Comparison of ENCODE assay signal across 8 mouse cellular contexts in genomic region chr5:67426478-67427442, GRCm38 (mm10). TPM values are rescaled to one million over a fixed set of nuclear protein-coding genes. Genes with fewer than 3 reads are reported as not detected.
DNase-seq lines count a peak whose midpoint lies in the region; ATAC-seq and TF ChIP-seq lines count a peak whose summit lies in the region.

No protein-coding gene starts in this region.

- peak overlapping the region; percentile 88 for H3K4me2 ChIP-seq in liver, embryonic 11.5 days
- peak overlapping the region; percentile 67 for H3K4me2 ChIP-seq in neural tube, embryonic 14.5 days (ENCODE audit: low read depth, low read length)

- no peak for TF ChIP-seq CTCF in cerebellum, adult 2 months (IDR thresholded peaks at IDR 0.05; ENCODE audit: borderline replicate concordance, insufficient read depth, low read depth, low read length)

- H3K4me1 ChIP-seq in cerebellum, adult 2 months (ENCODE audit: control insufficient read depth, insufficient read depth, low read length), result no peaks in the 10 kb centered on the region
- no peaks in the 10 kb centered on the region; the same call in 1 of the 2 replicates for H3K4me1 ChIP-seq in liver, embryonic 11.5 days (replicated peaks; ENCODE audit: control insufficient read depth, insufficient read depth, low read length)
- H3K4me1 ChIP-seq in neural tube, embryonic 14.5 days (ENCODE audit: control insufficient read depth, insufficient read depth, low read length), result peaks cover 24% of the 10 kb centered on the region

- TF ChIP-seq POLR2A in cerebellum, adult 2 months (IDR thresholded peaks at IDR 0.05; ENCODE audit: borderline replicate concordance, insufficient read depth, low read length), result no peak

- no peak overlapping the region for H3K27ac ChIP-seq in cerebellum, adult 2 months (ENCODE audit: insufficient read depth, low read length)
- no peak overlapping the region for H3K27ac ChIP-seq in liver, embryonic 11.5 days (ENCODE audit: low read depth, low read length)
- peak overlapping the region; percentile 66 for H3K27ac ChIP-seq in neural tube, embryonic 14.5 days (ENCODE audit: low read depth, low read length)

- intact Hi-C loops in heart, postnatal 25 days (cut with DNase I), result no loop called here

- ATAC-seq in liver, embryonic 11.5 days (replicated peaks; ENCODE audit: low FRiP score), result peak; percentile 22; the same call in 1 of the 2 replicates
- ATAC-seq in neural tube, embryonic 14.5 days (ENCODE audit: low read depth), result peak; percentile 50

- DNase-seq in cerebellum, adult 2 months, result peak in 1 of 2 experiments; percentile 12
- no peak for DNase-seq in cerebellum, postnatal 36 days
- peak; percentile 25 for DNase-seq in CD4-positive helper T cell, adult 2 months (ENCODE audit: low read depth, low spot score)
- DNase-seq in embryo, embryonic 9.5 days (ENCODE audit: extremely low spot score), result peak; percentile 48
- DNase-seq in heart, postnatal 25 days (ENCODE audit: low spot score), result peak; percentile 4
- DNase-seq in liver, embryonic 11.5 days (ENCODE audit: low spot score), result peak; percentile 55
- no peak for DNase-seq in c-Kit-positive CD71-positive TER-119-positive erythroid progenitor cells, embryonic 14.5 days (ENCODE audit: low spot score)

- H3K27me3 ChIP-seq in cerebellum, adult 2 months (ENCODE audit: control insufficient read depth, insufficient read depth, low read length), result no peaks in the 10 kb centered on the region; the same call in 1 of the 2 replicates
- peaks cover 15% of the 10 kb centered on the region for H3K27me3 ChIP-seq in liver, embryonic 11.5 days (replicated peaks; ENCODE audit: control insufficient read depth, insufficient read depth, low read length)
- 0 out of 2 replicates have a peak, but pooled peaks cover 3% of the 10 kb centered on the region for H3K27me3 ChIP-seq in neural tube, embryonic 14.5 days (ENCODE audit: control insufficient read depth, insufficient read depth, low read length)

- no peaks in the 10 kb centered on the region for H3K36me3 ChIP-seq in liver, embryonic 11.5 days (ENCODE audit: control insufficient read depth, insufficient read depth, low read length)
- no peaks in the 10 kb centered on the region for H3K36me3 ChIP-seq in neural tube, embryonic 14.5 days (ENCODE audit: control insufficient read depth, insufficient read depth, low read length)

- H3K9ac ChIP-seq in liver, embryonic 11.5 days (ENCODE audit: low read depth, low read length), result peak overlapping the region; percentile 64
- peak overlapping the region; percentile 82 for H3K9ac ChIP-seq in neural tube, embryonic 14.5 days (replicated peaks; ENCODE audit: low read depth, low read length)

- WGBS in cerebellum, adult 2 months, result 2% methylated on average over 108 of the region's 121 CpGs
- 1% methylated on average over 85 of the region's 121 CpGs for WGBS in liver, embryonic 11.5 days
- WGBS in neural tube, embryonic 14.5 days, result 1% methylated on average over 49 of the region's 121 CpGs

- H3K4me3 ChIP-seq in cerebellum, adult 2 months (replicated peaks; ENCODE audit: insufficient read depth, low read depth, low read length), result peak overlapping the region; percentile 56
- H3K4me3 ChIP-seq in liver, embryonic 11.5 days (ENCODE audit: low read depth, low read length), result peak overlapping the region; percentile 73
- H3K4me3 ChIP-seq in neural tube, embryonic 14.5 days (ENCODE audit: low read depth, low read length), result peak overlapping the region; percentile 66

- no peaks in the 10 kb centered on the region for H3K9me3 ChIP-seq in liver, embryonic 11.5 days (ENCODE audit: control insufficient read depth, low read length)
- H3K9me3 ChIP-seq in neural tube, embryonic 14.5 days (ENCODE audit: control insufficient read depth, low read length), result no peaks in the 10 kb centered on the region

RNA-seq across cellular contexts. Expression of gene Bend4, which starts 1.4 kb away (rescaled TPM):
- polyA plus RNA-seq in cerebellum, adult 2 months (2012; rRNA removed), result 1.6 and 2.0 TPM in 2 replicates
- total RNA-seq in heart, postnatal 25 days (2021), result 1 to 10 TPM; 2.3 TPM
- polyA plus RNA-seq in liver, embryonic 11.5 days (2014; fragmentation: Nextera tagmentation; extraction: Ambion mirVana), result 6.6 and 6.7 TPM in 2 replicates
- 17.5 and 23.3 TPM in 2 replicates for polyA plus RNA-seq in neural tube, embryonic 14.5 days (2014; fragmentation: Nextera tagmentation; extraction: Ambion mirVana)

Comparison
In these comparisons a context has a peak if more than half of its experiments do, and no peak if none do; other contexts are left out.
1. DNase-seq: peak in CD4-positive helper T cell, adult 2 months (single experiment), embryo, embryonic 9.5 days (single experiment), heart, postnatal 25 days (single experiment) and liver, embryonic 11.5 days (single experiment); none in cerebellum, postnatal 36 days (0 of 2) and c-Kit-positive CD71-positive TER-119-positive erythroid progenitor cells, embryonic 14.5 days (single experiment).
2. Peak in every context shown above with its lines, with median percentiles within 50 percentile points of each other: H3K4me3 ChIP-seq.